Mouse (Mus musculus): Measurements from ENCODE around the gene Slc16a13. TPM values are rescaled to one million over a fixed set of nuclear protein-coding genes. Genes with fewer than 3 reads are reported as not detected.
"Not testable (repeated sequence)": the region's sequence is repeated elsewhere in the genome, so short reads cannot be mapped to it uniquely, and the experiment has no call there.

The Slc16a13 gene
- polyA plus RNA-seq, 1 experiment from 2014 or later = 12.9 TPM

- Histone ChIP-seq H3K4me1 (replicated peaks; ENCODE audit: control insufficient read depth, insufficient read depth, low read length) (no peaks in the 10 kb centered on the region), H3K4me2 (replicated peaks) (no peak overlapping the region), H3K9ac (no peak overlapping the region), H3K9me3 (ENCODE audit: control insufficient read depth, low read length) (no peaks in the 10 kb centered on the region), H3K4me3 (replicated peaks; ENCODE audit: low read length) (no peak overlapping the region), H3K36me3 (replicated peaks; ENCODE audit: control insufficient read depth, insufficient read depth) (no peaks in the 10 kb centered on the region), H3K27me3 (ENCODE audit: control insufficient read depth, insufficient read depth, low read length) (no peaks in the 10 kb centered on the region), H3K27ac (no peak overlapping the region)
- WGBS = 87% methylated on average over 7 of the region's 7 CpGs
- ATAC-seq (ENCODE audit: low FRiP score) (no peak), DNase-seq (ENCODE audit: low spot score) (no peak)
Observed at GRCm38 (mm10) chr11:70171181-70171580, 49.7 kb downstream of the Slc16a13 start.

DNA sequence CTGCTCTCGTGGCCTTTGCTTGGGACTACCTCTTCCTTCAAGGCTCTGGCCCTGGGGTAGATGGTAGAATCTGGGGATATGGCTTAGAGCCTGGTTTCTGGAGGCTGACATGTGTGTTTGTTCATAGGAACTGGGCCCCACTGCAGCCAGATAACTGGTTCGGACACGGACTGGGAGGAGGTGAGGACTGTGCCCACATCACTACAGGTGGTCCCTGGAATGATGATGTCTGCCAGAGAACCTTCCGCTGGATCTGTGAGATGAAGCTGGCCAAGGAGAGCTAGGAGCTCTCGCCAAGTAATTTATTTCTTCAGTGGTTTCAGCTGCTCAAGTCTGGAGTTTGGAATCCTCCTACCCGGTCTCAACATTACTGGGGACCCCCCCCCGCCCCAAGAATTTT, 50.6 kb downstream of the Slc16a13 start:
- Histone ChIP-seq H3K9ac (no peak overlapping the region), H3K36me3 (replicated peaks; ENCODE audit: control insufficient read depth, insufficient read depth) (no peaks in the 10 kb centered on the region), H3K4me1 (replicated peaks; ENCODE audit: control insufficient read depth, insufficient read depth, low read length) (no peaks in the 10 kb centered on the region), H3K9me3 (ENCODE audit: control insufficient read depth, low read length) (no peaks in the 10 kb centered on the region), H3K4me3 (replicated peaks; ENCODE audit: low read length) (no peak overlapping the region), H3K4me2 (replicated peaks) (no peak overlapping the region), H3K27ac (no peak overlapping the region), H3K27me3 (ENCODE audit: control insufficient read depth, insufficient read depth, low read length) (no peaks in the 10 kb centered on the region)
- ATAC-seq (ENCODE audit: low FRiP score) (no peak), DNase-seq (ENCODE audit: low spot score) (no peak)
- 84% methylated on average over 7 of the region's 7 CpGs for WGBS

DNA sequence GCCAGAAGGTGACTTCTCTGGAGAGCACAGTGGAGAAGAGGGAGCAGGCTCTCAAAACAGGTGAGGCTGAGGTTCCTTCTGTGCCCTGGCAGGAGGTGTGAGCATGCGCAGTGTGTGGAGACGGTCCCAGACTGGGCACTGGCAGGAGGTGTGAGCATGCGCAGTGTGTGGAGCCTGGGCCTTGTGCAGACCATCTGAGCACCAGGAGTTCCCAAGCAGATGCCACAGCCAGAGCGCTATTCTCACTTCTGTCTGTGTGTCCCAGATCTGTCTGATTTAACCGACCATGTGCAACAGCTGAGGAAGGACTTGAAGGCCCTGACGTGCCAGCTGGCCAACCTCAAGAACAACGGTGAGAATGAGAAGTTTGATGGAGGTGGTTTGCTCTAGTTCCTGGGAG, 51.4 kb downstream of the Slc16a13 start:
- H3K36me3 ChIP-seq (replicated peaks; ENCODE audit: control insufficient read depth, insufficient read depth); H3K4me1 ChIP-seq (replicated peaks; ENCODE audit: control insufficient read depth, insufficient read depth, low read length); DNase-seq (ENCODE audit: low spot score); H3K27me3 ChIP-seq (ENCODE audit: control insufficient read depth, insufficient read depth, low read length); H3K27ac ChIP-seq; ATAC-seq (ENCODE audit: low FRiP score); H3K4me3 ChIP-seq (replicated peaks; ENCODE audit: low read length); H3K4me2 ChIP-seq (replicated peaks); H3K9ac ChIP-seq; H3K9me3 ChIP-seq (ENCODE audit: control insufficient read depth, low read length): not testable (repeated sequence)
- WGBS = 90% methylated on average over 5 of the region's 7 CpGs

DNA sequence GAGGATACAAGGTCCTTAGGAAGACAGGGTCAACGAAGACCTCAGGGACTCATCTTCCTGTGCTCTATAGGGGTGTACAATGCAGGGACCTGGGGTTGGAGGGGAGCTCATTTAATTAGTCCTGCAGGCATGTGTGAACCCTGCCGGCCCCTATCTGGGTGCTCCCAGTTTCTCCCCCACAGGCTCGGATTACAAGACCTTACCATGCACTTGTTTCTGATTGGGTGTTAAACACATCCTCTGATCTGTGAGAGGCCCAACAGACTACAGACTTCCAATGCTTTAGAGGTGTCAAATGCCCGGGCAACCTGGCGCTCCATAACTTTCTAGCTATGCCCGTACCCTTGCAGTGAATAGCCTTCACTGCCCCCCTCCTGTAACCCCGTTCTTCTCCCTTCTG, 52.7 kb downstream of the Slc16a13 start:
- no peak for DNase-seq (ENCODE audit: low spot score)
- Histone ChIP-seq H3K4me3 (replicated peaks; ENCODE audit: low read length) (no peak overlapping the region), H3K27me3 (ENCODE audit: control insufficient read depth, insufficient read depth, low read length) (no peaks in the 10 kb centered on the region), H3K36me3 (replicated peaks; ENCODE audit: control insufficient read depth, insufficient read depth) (no peaks in the 10 kb centered on the region), H3K4me1 (replicated peaks; ENCODE audit: control insufficient read depth, insufficient read depth, low read length) (no peaks in the 10 kb centered on the region), H3K27ac (no peak overlapping the region), H3K9me3 (ENCODE audit: control insufficient read depth, low read length) (no peaks in the 10 kb centered on the region), H3K4me2 (replicated peaks) (no peak overlapping the region), H3K9ac (no peak overlapping the region)
- ATAC-seq (ENCODE audit: low FRiP score) = no peak
- WGBS = 71% methylated on average over 7 of the region's 7 CpGs

MicroRNAs encoded within 50 kb of the gene (microRNA counts, 519-probe panel; counts per million panel counts)
- microRNA mmu-miR-195 (2,763 counts per million, percentile 10 among the panel's probes with 10 or more counts), microRNA mmu-miR-497 (not detected)

Small RNA genes lying within 50 kb of the gene (microRNA-seq; reads per million reads assigned to microRNA genes)
- 581 reads per million, percentile 73 among the genes with 10 or more reads in this experiment for gene Mir195a
- not detected for gene Mir497
- gene Mir497b = not detected

Other genes starting within 250 kb of the Slc16a13 start
- 25.5 and 29.4 TPM in 2 replicates for gene Ctdnep1, start 239.9 kb downstream of the Slc16a13 start, polyA plus RNA-seq (2014; fragmentation: Nextera tagmentation; extraction: Ambion mirVana)
- gene Elp5, start 238.5 kb downstream of the Slc16a13 start, polyA plus RNA-seq (2014; fragmentation: Nextera tagmentation; extraction: Ambion mirVana) = 168 and 169 TPM in 2 replicates
- gene Gabarap, start 229.9 kb downstream of the Slc16a13 start, polyA plus RNA-seq (2014; fragmentation: Nextera tagmentation; extraction: Ambion mirVana) = 624 and 628 TPM in 2 replicates
- 38.0 and 38.4 TPM in 2 replicates for gene Phf23, start 225.3 kb downstream of the Slc16a13 start, polyA plus RNA-seq (2014; fragmentation: Nextera tagmentation; extraction: Ambion mirVana)
- gene Dvl2, start 220.5 kb downstream of the Slc16a13 start, polyA plus RNA-seq (2014; fragmentation: Nextera tagmentation; extraction: Ambion mirVana) = 17.9 and 20.9 TPM in 2 replicates
- 49.9 and 56.1 TPM in 2 replicates for gene Acadvl, start 205.7 kb downstream of the Slc16a13 start, polyA plus RNA-seq (2014; fragmentation: Nextera tagmentation; extraction: Ambion mirVana)
- 25.6 and 26.6 TPM in 2 replicates for gene Dlg4, start 204.1 kb downstream of the Slc16a13 start, polyA plus RNA-seq (2014; fragmentation: Nextera tagmentation; extraction: Ambion mirVana)
- gene Asgr1, start 167.0 kb downstream of the Slc16a13 start, polyA plus RNA-seq (2014; fragmentation: Nextera tagmentation; extraction: Ambion mirVana) = 2.4 and 4.1 TPM in 2 replicates
- not detected in 2 replicates for gene Asgr2, start 128.4 kb downstream of the Slc16a13 start, polyA plus RNA-seq (2014; fragmentation: Nextera tagmentation; extraction: Ambion mirVana)
- 0.93 and 1.1 TPM in 2 replicates for gene Mgl2, start 90.7 kb downstream of the Slc16a13 start, polyA plus RNA-seq (2014; fragmentation: Nextera tagmentation; extraction: Ambion mirVana)
- 0.78 and 1.2 TPM in 2 replicates for gene Clec10a, start 64.9 kb downstream of the Slc16a13 start, polyA plus RNA-seq (2014; fragmentation: Nextera tagmentation; extraction: Ambion mirVana)
- 3.5 and 4.7 TPM in 2 replicates for gene Slc16a11, start 8.3 kb downstream of the Slc16a13 start, polyA plus RNA-seq (2014; fragmentation: Nextera tagmentation; extraction: Ambion mirVana)
- gene Bcl6b, start 8.7 kb upstream of the Slc16a13 start, polyA plus RNA-seq (2014; fragmentation: Nextera tagmentation; extraction: Ambion mirVana) = 5.0 and 5.2 TPM in 2 replicates
- 155 and 161 TPM in 2 replicates for gene 0610010K14Rik, start 16.9 kb upstream of the Slc16a13 start, polyA plus RNA-seq (2014; fragmentation: Nextera tagmentation; extraction: Ambion mirVana)
- 12.6 and 15.9 TPM in 2 replicates for gene Gm21988, start 18.8 kb upstream of the Slc16a13 start, polyA plus RNA-seq (2014; fragmentation: Nextera tagmentation; extraction: Ambion mirVana)
- 342 and 388 TPM in 2 replicates for gene Rnasek, start 18.8 kb upstream of the Slc16a13 start, polyA plus RNA-seq (2014; fragmentation: Nextera tagmentation; extraction: Ambion mirVana)
- 1.7 and 2.1 TPM in 2 replicates for gene Alox12, start 34.3 kb upstream of the Slc16a13 start, polyA plus RNA-seq (2014; fragmentation: Nextera tagmentation; extraction: Ambion mirVana)
- gene Alox12e, start 101.6 kb upstream of the Slc16a13 start, polyA plus RNA-seq (2014; fragmentation: Nextera tagmentation; extraction: Ambion mirVana) = not detected in 2 replicates
- gene Alox15, start 131.0 kb upstream of the Slc16a13 start, polyA plus RNA-seq (2014; fragmentation: Nextera tagmentation; extraction: Ambion mirVana) = 0.11 TPM in 1 of 2 replicates, not detected in the other
- gene Pelp1, start 189.0 kb upstream of the Slc16a13 start, polyA plus RNA-seq (2014; fragmentation: Nextera tagmentation; extraction: Ambion mirVana) = 29.9 and 33.0 TPM in 2 replicates
- 55.9 and 61.2 TPM in 2 replicates for gene Arrb2, start 211.6 kb upstream of the Slc16a13 start, polyA plus RNA-seq (2014; fragmentation: Nextera tagmentation; extraction: Ambion mirVana)
- gene Med11, start 230.9 kb upstream of the Slc16a13 start, polyA plus RNA-seq (2014; fragmentation: Nextera tagmentation; extraction: Ambion mirVana) = 41.8 and 45.8 TPM in 2 replicates
- gene Zmynd15, start 238.4 kb upstream of the Slc16a13 start, polyA plus RNA-seq (2014; fragmentation: Nextera tagmentation; extraction: Ambion mirVana) = 0.50 and 0.95 TPM in 2 replicates
- gene Cxcl16, start 238.9 kb upstream of the Slc16a13 start, polyA plus RNA-seq (2014; fragmentation: Nextera tagmentation; extraction: Ambion mirVana) = 7.8 and 10.2 TPM in 2 replicates

All from hindbrain, embryonic 14.5 days (tissue).